In the genomic region with DNA sequence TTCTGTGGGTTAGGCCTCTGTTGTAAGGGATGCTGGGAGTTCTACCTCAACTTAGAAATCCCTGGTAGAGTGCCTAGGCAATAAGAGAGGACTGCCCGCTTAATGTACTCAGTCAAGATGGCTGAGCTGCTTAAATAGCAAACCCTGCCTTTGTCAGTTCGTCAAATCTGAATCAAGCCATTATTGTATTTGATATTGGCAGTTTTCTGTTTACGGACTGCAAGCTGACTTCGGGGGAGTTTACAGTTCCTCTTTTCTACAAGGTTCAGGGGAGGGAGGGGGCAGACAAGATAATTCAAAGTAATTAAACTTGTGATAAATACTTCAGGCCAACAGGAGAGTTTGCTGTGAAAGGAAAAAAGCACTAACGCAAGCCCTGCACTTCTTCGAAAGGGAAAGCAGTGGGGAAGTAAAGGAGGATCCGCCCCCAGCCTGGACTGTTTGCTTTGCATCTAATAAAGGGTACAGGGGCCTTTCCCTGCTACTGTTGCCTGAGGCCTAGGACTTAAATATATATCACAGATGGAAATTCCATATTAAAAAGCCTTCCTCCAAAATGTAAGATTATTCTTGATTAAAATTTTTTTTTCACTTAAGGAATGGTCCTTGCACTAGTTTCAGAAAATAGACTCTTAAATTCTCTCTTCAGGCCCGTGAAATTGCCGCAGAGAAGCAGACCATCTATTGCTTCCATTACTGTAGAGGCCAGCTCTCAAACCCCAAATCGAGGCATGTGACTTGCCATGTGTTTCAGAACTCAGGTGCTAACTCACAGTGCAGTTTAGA, we compare ENCODE assay signal across 8 mouse cellular contexts. TPM values are rescaled to one million over a fixed set of nuclear protein-coding genes. Genes with fewer than 3 reads are reported as not detected.
A peak's percentile ranks its signal among the peaks of the same experiment; 100 is the strongest.
DNase-seq lines count a peak whose midpoint lies in the region; ATAC-seq and TF ChIP-seq lines count a peak whose summit lies in the region.

No protein-coding gene starts in this region.

- peak overlapping the region; percentile 87; the same call in 1 of the 2 replicates for H3K9ac ChIP-seq in intestine, embryonic 15.5 days
- peak overlapping the region; percentile 90 for H3K9ac ChIP-seq in midbrain, embryonic 16.5 days (ENCODE audit: low read depth, low read length)

- no peak for TF ChIP-seq CTCF in lung, adult 2 months (IDR thresholded peaks at IDR 0.05; ENCODE audit: insufficient read depth, low read length)

- no peak for DNase-seq in lung, adult 2 months
- no peak for DNase-seq in lung, postnatal 14 days
- peak; percentile 2 for DNase-seq in embryo, embryonic 11.5 days (ENCODE audit: low read depth, low spot score)
- no peak for DNase-seq in cerebellum, adult 18-20 months
- no peak for DNase-seq in left cerebral cortex, adult 18-20 months (ENCODE audit: low spot score in 2 of 2)
- no peak for DNase-seq in cerebellum, adult 8-10 months

- H3K4me3 ChIP-seq in lung, adult 2 months (replicated peaks; ENCODE audit: extremely low read depth, low read depth, low read length), result peak overlapping the region; percentile 69
- H3K4me3 ChIP-seq in intestine, embryonic 15.5 days (replicated peaks), result peak overlapping the region; percentile 80
- H3K4me3 ChIP-seq in midbrain, embryonic 16.5 days (ENCODE audit: low read depth, low read length), result peak overlapping the region; percentile 91

- H3K36me3 ChIP-seq in intestine, embryonic 15.5 days, result no peaks in the 10 kb centered on the region
- no peaks in the 10 kb centered on the region for H3K36me3 ChIP-seq in midbrain, embryonic 16.5 days (ENCODE audit: control insufficient read depth, insufficient read depth, low read length)

- peak overlapping the region; percentile 79 for H3K4me2 ChIP-seq in intestine, embryonic 15.5 days (replicated peaks)
- H3K4me2 ChIP-seq in midbrain, embryonic 16.5 days (ENCODE audit: low read length), result peak overlapping the region; percentile 99

- no peak for TF ChIP-seq POLR2A in lung, adult 2 months (IDR thresholded peaks at IDR 0.05; ENCODE audit: borderline replicate concordance, extremely low read depth, low read depth, low read length)

- H3K9me3 ChIP-seq in intestine, embryonic 15.5 days, result no peaks in the 10 kb centered on the region
- no peaks in the 10 kb centered on the region for H3K9me3 ChIP-seq in midbrain, embryonic 16.5 days (replicated peaks; ENCODE audit: control insufficient read depth, low read length, poor library complexity, severe bottlenecking)

- no peak for ATAC-seq in intestine, embryonic 15.5 days
- no peak for ATAC-seq in midbrain, embryonic 16.5 days

- H3K27me3 ChIP-seq in intestine, embryonic 15.5 days (replicated peaks), result no peaks in the 10 kb centered on the region
- no peaks in the 10 kb centered on the region for H3K27me3 ChIP-seq in midbrain, embryonic 16.5 days (ENCODE audit: control insufficient read depth, insufficient read depth, low read depth, low read length)

- WGBS in lung, adult 2 months, result 66% methylated on average over 10 of the region's 10 CpGs
- WGBS in intestine, embryonic 15.5 days, result 48% methylated on average over 10 of the region's 10 CpGs
- 25% methylated on average over 10 of the region's 10 CpGs for whole genome bisulfite sequencing in midbrain, embryonic 16.5 days

- peaks cover 2% of the 10 kb centered on the region; the same call in 1 of the 2 replicates for H3K4me1 ChIP-seq in lung, adult 2 months (ENCODE audit: control insufficient read depth, insufficient read depth, low read length)
- H3K4me1 ChIP-seq in intestine, embryonic 15.5 days (replicated peaks), result no peaks in the 10 kb centered on the region
- H3K4me1 ChIP-seq in midbrain, embryonic 16.5 days (ENCODE audit: control insufficient read depth, insufficient read depth, low read length), result peaks cover 17% of the 10 kb centered on the region

- no peak overlapping the region for H3K27ac ChIP-seq in intestine, embryonic 15.5 days
- H3K27ac ChIP-seq in midbrain, embryonic 16.5 days (ENCODE audit: low read length), result peak overlapping the region; percentile 96

RNA-seq across cellular contexts. Expression of gene L3mbtl3, which starts 1.0 kb away (rescaled TPM):
- polyA plus RNA-seq in lung, adult 2 months (2012; rRNA removed), result 4.6 and 4.9 TPM in 2 replicates
- 9.6 and 10.3 TPM in 2 replicates for polyA plus RNA-seq in intestine, embryonic 15.5 days (2015; fragmentation: Nextera tagmentation; extraction: Ambion mirVana)
- polyA plus RNA-seq in midbrain, embryonic 16.5 days (2015; fragmentation: Nextera tagmentation; extraction: Ambion mirVana), result 35.4 and 38.7 TPM in 2 replicates
- 10 to 100 TPM; 25.1 to 25.9 TPM for total RNA-seq in left cerebral cortex, adult 18-20 months (2021)
